Mouse (Mus musculus) cerebellum, adult 2 months (tissue): ENCODE results near the gene AB124611.

Source experiments
- CTCF ChIP-seq: fragments of 200-500 bp; IDR thresholded peaks from 2 replicates; pipeline ENCODE4 v1.5.1; 2011; ENCODE audit warnings: low read depth, mild to moderate bottlenecking, control low read depth, low read length, moderate library complexity, borderline replicate concordance; ENCODE audit not compliant: insufficient read depth
- POLR2A ChIP-seq: fragments of 200-500 bp; IDR thresholded peaks from 2 replicates; pipeline ENCODE4 v1.6.1; 2011; ENCODE audit warnings: low read length, control low read depth, borderline replicate concordance; ENCODE audit not compliant: insufficient read depth

DNA sequence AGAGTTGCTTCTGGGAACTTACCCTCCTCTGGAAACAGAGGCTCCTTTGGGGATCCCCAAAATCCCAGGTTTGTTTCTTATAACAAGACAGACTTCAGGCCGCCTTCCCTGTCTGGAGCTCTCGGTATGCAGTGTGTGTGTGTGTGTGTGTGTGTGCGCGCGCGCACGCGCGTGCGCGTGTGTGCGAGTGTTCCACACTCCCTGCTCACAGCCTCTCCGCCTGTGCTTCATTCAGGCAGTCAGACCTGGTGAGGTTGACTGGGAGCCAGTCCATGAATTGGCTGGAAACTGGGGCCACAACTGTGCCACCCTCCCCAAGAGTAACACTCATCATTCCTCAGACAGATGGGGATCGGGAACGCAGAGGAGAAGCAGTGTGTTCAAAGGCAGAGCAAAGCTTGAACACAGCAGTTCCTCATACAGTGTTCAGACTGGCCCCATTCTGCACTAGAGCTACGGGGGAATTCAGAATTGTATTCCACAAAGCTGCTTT is 28.9 kb upstream of the AB124611 start:
- TF ChIP-seq CTCF (no peak), POLR2A (no peak)
